Mouse (Mus musculus) right cerebral cortex, postnatal 4 days (tissue): ENCODE measurements around the gene Washc4.
"Not testable (repeated sequence)": the region's sequence is repeated elsewhere in the genome, so short reads cannot be mapped to it uniquely, and the experiment has no call there.

Source experiments
- DNase-seq: peaks from one replicate; pipeline ENCODE4 v3.0.0-alpha.2; 2022

The Washc4 gene

DNA sequence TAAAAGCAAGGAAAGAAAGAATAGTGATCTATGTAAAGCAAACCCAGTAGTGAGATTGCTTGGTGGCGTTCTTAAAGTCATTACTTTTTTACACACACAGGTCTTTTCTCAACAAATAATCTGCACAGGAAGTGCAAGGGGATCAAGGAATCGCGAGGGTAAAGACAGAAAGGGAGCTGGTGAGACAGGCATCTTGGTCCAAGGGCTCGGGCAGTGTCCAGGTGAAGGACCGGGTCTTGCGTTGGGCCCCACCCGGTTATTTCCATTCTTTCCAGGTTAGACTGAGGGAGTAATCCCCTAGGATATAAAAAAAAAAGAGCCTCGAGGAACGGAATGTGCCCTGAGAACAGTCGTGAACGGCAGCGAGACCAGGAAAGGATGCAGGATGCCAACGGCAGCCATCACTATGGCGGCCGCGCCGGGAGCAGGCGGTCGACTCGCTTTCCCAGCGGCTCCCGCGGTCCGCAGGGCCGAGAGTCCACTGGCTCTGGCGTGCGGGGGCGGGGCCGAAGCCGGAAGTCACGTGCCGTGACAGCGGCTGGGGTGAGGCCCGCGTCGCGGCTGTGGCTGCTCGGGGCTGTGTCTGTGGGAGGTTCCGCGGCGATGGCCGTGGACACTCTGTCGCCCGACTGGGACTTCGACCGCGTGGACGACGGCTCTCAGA lies at the start of gene Washc4:
Gene Washc4 (plus strand): TSS at position 314 of the 664 bp plus-strand sequence.
- DNase-seq: peak; percentile 95

DNA sequence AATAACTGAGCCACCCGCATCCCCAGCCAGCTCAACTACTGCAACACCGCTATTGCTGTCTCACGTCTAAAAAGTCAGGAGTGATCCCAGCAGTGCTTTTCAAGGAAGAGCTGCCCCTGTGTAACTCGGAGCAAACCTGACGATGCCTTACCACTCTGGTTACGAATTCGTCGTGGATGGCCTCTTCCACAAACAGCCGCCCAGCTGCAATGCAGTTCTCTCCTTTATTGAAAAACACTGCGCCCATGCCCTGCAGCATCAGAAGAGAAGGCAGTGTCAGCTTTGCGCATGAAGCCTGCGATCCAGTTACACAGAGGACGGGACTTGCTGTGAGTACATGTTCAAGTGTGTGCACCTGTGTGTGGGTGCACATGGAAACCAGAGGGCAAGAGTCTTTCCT lies 46.2 kb upstream of the Washc4 start:
- no peak for DNase-seq

DNA sequence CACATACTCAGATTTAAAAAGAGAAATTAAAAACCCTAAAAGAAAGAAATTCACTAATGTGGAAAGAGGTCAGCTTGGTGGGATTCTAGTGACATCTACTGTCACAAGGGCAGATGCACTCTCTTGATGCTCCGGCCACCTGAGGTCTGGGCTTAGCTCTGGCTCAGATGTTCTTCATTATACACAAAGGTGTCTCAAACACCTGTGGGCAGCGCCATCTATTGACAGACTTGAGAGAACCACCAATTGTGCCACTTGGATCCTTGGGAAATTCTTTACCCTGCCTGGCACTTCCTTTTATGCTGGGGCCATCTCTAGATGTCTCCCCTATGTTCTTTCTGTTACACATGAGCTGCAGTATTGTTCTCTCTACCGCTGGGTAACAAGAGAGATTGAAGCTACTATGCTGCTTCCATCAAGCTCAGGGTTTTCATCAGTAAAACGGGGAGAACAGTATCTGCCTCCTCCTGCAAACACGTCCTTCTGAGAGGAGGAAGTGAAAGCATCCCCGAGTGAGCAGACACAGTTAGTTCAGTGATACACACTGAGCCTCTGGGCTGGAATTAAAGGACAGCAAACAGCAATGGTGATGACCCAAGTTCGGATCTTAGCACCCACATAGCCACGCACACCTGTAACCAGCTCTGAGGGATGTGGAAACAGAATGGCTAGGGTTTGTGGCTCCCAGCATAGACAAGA lies 34.4 kb upstream of the Washc4 start:
- DNase-seq: no peak

DNA sequence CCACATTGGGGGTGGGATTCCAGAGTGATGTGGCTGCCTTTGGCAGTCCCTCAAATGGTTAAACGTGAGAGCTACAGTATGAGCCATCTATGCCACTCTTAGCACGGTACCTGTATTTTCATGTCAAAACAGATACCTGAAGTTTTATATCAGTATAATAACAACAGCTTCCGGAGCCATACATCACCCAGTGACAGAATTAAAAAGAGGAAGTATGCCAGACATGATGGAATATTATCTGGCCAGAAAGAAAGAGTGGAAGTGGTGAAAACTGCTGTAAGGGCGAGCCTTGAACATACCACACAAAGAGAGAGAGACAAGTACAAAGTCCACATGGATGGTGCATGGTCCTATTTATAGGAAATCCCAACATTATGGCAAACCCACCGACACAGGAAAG lies 32.2 kb upstream of the Washc4 start:
- no peak for DNase-seq

DNA sequence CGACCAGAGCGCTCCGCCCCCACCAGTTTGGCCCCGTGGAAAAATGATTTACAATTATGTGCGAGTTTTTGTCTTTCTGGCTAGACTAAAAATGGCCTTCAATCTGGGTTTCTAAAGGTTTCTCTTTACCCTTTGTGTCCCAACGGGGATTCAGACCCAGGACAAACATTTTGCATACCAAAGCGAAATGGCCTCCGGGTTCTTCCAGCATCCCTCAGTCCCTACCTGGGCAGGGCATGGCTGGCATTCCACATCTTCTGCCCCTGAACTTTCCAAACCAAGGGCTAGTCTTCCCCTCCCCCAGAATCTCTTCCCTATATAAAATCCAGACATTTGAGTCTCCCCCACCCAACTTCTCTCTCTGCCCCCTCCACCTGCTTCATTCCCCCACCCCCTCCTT lies 29.8 kb upstream of the Washc4 start:
- DNase-seq: no peak

DNA sequence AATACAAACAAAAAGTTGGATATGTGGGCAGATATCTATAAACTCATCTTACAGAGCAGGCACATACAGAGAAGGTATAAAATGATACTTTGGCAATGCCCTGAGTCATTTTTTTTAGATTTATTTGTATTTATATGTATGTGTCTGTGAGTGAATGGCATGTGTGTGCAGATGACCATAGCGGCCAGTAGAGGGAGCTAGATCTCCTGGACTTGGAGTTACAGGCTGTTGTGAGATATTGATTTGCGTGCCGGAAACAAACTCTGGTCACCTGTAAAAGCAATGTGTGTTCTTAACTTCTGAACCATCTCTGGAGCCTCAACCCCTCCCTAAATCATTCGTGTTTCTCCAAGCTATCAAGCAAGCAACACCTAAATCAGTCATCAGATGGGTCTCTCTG lies 22.6 kb upstream of the Washc4 start:
- no peak for DNase-seq

DNA sequence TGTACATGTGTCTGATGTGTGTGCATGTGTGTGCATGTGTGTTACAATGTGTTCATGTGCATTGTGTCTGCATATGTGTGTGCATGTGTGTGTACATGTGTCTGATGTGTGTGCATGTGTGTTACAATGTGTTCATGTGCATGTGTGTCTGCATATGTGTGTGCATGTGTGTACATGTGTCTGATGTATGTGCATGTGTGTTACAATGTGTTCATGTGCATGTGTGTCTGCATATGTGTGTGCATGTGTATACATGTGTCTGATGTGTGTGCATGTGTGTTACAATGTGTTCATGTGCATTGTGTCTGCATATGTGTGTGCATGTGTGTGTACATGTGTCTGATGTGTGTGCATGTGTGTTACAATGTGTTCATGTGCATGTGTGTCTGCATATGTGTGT lies 19.3 kb upstream of the Washc4 start:
- DNase-seq: not testable (repeated sequence)

DNA sequence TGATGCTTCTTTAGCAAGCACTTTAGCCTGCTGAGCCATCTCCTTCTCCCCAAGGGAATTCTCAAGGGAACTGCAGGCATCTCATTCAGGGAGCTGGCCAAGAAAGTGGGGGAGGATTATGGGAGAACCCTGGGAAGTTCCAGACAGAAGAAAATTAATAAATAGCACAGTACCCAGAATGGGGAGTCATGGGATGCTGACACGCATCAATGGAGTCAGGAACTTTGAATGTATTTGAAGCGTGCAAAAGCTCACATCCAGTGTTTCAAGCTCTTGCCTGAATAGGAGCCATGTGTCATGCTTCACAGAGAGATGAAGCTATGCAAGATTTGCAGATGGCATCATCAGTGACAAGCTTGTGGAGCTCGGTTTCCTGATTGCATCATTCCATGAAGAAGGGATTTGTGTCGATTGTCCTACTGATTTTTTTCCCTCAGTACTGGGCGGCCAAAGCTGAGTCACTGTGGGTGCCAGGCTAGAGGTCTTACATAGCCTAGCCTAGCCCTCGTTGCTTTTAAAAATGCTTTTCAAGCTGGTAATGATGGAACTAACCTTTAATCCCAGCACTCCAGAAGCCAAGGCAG lies 13.1 kb upstream of the Washc4 start:
- no peak for DNase-seq

DNA sequence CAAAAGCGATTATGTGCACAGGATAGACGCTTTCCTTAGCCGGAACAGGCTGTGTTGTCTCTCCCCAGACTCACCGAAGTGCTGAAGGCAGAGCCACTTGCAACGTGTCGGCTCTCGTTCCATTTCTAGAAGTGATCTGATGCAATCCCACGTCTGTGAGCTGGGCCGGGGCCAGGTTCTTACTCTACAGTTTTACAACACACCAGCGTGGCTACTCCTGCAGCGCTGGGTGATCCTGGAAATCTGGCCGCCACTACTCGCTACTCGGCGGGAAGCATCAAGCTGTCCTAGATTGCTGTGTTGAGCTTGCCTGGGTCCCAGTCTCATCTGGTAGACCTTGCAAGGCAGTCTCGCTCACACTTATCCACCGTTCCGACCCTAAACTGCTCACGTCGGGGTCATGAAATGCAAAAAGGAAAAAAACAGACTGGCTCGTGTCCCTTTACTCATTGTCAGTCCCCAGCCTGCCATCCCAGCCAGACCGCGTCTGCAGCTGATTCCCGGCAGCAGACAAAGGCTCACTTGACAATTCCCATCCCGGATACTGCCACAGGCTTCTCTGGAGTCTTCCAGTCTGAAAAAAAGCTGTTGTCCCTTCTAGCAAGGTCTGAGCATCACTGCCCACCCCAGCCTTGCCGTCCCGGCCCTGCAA lies 10.2 kb upstream of the Washc4 start:
- DNase-seq: peak; percentile 77

DNA sequence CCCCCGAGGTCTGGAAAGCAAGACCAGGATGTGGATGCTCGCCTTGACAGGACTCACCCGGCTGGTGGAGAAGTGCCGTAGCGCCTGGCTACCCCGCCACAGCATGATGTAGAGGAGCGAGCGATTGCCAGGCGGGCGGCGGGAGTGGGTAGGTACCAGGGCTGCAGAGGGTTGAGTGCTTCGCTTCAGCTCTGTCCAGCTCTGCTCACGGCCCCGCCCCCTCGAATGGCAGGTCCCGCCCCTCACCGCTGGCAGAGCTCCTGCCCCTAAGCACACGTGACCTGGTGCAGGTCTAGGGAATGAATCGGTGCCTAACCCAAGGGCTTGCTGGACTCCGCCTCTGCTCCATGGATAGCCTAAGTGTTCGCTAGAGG lies 9.7 kb upstream of the Washc4 start, which contains the start of gene Aldh1l2:
Gene Aldh1l2 (minus strand): TSS at position 231 of the 374 bp plus-strand sequence.
- peak; percentile 69 for DNase-seq

DNA sequence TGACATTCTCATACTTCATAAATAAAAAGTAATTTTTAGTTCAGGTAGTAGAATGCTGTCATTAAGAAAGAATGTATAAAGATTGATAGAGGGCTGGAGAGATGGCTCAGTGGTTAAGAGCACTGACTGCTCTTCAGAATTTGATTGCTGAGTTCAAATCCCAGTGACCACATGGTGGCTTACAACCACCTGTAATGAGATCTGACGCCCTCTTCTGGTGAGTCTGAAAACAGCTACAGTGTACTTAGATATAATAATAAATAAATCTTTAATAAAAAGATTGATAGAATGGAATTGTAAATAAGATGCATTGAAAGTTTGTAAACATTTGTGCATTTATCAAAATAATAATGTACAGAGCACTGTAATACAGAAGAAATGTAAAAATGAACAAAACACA lies 7.1 kb upstream of the Washc4 start:
- no peak for DNase-seq

DNA sequence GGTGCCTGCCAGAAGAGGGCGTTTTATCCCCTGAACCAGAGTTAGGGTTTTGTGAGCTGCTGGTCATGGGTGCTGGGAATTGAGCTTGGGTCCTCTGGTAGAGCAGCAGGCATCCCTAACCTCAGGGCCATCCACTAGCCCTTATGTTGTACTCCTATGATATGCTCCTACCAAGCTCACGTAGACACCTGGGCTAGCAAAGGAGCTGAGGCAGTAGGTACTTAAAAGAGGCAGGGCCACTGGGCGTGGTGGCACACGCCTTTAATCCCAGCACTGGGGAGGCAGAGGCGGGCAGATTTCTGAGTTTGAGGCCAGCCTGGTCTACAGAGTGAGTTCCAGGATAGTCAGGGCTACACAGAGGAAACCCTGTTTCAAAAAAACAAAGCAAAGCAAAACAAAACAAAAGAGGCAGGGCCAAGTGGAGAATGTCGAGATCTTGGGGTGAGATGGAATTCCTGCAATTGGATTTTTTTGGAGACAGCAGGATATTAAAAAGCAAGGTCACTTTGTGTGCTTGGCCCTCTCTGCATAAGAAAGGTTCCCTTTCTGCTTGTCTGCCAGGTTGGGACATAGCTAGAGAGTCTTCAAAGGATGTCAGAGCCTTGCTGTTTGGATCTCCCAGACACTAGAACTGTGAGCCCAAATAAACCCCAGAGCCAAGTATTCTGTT lies 4.1 kb upstream of the Washc4 start:
- DNase-seq: no peak

DNA sequence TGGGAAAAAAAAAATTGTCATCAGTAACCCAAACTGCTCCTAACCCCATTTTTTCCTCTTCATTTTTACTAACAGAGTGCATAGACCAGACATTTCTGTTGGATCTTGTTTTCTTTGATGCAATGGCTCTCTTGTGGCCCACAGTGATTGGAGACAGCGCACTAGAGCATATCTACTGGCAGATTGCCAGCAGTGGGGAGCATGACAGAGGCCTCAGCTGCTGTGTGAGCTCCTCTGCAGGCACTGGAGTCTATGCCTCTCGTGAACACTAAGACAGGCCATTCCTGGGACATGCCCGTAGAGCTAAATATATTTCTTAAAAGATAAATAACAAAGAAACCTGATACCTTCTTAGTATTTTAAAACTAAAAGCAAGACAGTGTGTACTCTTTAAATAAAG lies 3.5 kb upstream of the Washc4 start:
- no peak for DNase-seq

DNA sequence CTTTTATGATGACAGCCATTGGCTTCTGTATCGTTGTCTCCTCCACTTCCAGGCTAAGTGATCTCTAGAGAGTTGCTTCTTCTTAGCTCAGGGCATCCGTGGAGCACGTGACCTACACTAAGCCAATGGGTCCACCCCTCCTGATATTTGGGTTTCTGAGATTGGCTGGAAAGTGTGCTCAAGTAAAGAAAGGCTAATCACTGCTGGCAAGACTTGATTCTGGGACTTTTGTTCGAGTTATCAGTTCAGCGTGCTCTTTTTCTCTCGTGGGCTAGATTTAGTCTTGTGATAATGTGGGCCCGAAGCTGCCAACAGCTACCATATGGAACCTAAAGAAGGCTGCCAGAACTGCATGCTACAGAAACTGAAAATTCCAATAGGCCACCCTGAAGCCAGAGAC lies 1.3 kb upstream of the Washc4 start:
- DNase-seq: peak; percentile 14

DNA sequence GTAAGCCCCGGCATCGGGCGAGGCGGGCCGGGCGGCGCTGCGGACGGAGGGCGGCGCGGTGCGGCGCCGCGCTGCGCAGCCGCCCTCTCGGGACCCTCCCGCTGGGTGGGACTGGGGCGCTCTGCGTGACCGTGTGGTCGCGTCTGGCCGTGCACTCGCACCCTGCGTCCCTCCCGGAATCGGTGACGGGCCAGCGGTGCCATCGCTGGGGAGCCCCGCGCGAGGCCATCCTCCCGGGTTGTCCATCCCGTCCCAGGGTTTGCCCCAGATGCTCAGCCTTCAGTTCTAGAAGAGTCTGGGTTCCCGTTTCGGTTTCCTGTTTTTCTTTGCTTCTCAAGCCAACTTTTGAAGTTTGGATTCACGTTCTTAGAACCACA lies 539 bp downstream of the Washc4 start:
- no peak for DNase-seq

DNA sequence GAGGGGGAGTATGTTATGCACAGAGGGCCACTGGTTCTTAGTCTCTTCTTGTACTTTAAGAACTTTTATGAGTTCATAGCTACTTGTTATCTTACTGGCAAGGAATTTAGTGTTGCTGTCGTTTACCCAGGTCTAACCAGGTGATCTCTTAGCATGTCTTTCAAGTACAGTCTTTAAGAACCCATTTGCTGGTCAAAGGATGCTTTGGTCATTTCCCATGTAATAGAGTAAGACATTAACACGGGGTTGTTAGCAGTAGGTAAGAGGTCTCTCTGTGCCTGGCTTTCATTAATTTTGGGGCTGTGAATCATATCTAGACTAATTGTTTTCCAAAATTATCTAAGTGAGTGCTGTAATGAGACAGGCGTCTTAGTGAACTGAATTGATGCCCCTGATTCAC lies 1.8 kb downstream of the Washc4 start:
- no peak for DNase-seq

DNA sequence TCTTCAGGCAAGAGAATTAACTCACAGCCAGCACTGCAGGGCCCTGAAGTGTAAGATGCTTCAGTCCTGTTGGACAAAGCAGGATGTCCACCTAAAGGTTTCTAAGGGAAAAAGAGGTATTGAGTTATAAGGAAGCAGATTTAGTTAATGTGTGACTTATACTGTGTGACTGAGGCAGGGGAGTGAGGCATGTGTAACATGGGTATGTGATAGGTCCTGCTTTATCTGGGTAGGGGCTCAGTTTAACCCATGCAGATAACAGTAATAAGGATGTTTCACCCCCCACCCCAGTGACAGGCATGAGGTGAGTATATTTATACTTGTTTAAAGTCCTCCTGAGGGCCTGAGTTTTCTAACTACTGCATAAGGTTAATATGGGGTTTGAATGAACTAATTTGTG lies 19.5 kb downstream of the Washc4 start:
- DNase-seq: no peak

DNA sequence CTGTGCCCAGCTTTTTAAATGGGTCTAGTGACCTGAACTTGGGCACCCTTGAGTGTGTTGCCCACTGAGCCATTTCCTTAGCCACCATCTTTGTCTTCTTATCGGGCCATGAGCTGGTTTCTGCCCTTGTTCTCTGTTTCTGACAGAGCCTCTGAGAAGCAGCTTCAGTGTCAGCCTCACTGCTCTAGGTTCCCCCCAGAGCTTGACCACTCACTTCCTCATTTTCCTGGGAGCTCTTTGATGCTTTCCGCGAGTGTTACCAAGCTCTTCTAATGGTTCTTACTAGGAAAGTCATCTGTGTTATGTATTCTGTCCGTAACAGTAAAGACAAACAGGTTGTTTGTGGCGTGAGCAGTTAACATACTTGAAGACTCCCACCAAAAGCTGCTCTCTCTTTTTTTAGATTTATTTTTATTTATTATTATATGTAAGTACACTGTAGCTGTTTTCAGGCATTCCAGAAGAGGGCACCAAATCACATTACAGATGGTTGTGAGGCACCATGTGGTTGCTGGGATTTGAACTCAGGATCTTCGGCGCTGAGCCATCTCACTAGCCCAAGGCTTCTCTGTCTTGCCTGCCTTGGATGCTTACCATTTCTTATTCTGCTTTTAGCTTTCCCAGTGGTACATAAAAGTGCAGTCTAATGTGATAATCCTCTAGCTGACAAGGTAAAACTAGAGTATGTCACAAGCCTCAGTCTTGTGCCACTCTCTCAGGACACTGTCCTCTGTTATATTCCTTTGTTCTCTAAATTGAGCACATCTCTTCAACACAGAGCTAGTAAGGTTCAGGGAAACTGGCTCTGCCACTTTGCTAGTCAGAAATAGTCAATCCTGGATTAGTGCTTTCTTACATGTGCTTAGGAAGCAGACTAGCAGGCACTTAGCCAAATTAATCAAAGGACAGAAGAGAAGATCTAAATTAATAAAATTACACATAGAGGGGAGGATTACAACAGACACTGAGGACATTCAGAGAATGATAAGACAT lies 22.2 kb downstream of the Washc4 start:
- no peak for DNase-seq

DNA sequence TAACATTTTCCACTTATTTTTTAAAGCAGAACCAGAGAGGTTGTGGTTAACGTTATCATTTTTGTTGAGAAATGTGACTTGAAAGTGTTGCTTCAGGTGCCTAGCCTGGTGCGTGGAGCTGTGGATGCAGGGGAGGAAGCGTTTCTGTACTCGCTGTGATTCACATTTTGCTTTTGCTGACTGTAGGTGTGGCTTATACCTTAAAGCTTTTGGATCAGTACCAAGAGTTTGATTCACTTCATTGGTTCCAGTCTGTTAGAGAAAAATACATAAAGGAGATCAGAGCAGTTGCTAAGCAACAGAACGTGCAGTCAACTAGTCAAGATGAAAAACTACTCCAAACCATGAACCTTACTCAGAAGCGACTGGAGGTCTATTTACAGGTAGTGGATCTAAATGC lies 47.2 kb downstream of the Washc4 start:
- no peak for DNase-seq

DNA sequence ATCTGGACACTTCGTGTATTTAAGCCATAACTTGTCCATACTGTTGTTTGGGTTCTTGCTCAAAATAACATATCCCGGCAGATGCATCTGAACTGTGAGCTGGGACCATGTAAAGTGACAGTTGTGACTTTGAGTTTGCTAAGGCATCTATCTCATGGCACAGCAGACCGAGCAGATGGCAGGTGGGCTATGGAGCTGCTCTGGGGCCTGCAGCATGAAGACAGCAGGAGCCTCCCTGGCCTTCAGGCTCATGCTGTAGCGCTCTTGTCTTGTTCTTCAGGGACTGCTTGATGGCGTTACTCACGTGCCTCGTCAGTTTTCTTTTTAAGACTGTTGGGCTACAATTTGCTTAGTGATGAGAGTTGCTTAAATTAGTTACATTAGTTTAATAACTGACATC lies 49.1 kb downstream of the Washc4 start:
- no peak for DNase-seq

DNA sequence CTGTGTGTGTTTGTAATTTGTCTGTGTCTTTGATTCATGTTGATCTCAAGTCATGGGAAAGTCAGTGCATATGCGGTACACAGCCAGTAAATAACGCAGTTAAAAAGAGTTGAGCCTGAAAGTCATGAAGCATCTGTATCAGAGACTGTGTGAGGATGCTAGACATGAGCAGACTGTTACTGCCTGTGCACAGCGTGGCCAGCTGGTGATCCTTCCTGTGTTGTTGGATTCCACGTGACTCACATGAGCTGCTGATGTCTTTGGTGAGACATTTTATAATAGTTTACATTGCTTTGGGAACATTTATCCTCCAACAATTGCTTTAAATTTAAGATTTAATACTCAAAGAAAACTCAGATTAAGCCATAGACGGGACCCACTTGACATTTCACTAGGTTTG lies 51.0 kb downstream of the Washc4 start:
- no peak for DNase-seq

DNA sequence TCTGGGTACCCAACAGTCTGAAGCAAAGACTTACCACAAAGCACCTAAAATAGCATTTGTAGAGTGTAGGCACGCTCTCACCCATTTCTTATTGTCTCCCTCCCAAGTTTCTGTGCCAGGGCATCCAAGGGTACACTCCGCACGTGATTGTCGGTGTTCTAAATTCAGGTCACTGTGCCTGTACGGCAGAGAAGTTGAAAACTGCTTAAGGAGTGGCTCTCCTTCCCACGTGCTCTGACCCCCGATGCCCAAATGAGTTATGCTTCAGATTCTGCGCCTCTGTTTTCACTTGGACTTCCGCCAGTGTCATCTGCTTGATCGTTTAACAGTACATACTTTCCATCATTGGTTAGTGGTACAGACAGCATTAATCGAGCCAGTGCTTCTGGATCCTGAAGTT lies 57.1 kb downstream of the Washc4 start:
- no peak for DNase-seq
